Mouse (Mus musculus): ENCODE results near the gene Mfsd4b3. TPM values are rescaled to one million over a fixed set of nuclear protein-coding genes. Genes with fewer than 3 reads are reported as not detected.

Gene Mfsd4b3
- total and polyA plus RNA-seq, 3 experiments = not detected

DNA sequence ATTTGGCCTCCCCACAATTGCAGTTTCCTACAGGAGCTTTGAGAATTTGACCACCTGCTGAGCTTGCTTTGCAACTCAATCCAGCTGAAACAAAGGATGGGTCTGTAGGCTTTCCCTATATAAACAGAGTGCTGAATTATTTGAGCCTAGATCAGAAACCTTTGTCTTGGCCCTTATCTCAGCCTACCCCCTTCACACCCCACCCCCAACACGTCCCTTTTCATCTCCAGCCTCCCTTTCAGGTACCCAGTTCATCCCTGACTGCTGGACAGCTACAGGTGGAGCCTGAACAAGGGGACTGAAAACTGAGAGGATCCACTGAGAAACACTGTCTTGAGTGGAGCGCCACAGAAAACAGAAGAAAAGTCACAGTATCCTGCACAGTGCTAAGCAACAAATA, 15.8 kb upstream of the Mfsd4b3 start:
- Histone ChIP-seq H3K27ac (ENCODE audit: insufficient read depth, low read depth) (no peak overlapping the region), H3K4me2 (ENCODE audit: insufficient read depth, low read depth, poor library complexity, severe bottlenecking) (no peak overlapping the region)
- no peak for TF ChIP-seq ELF1 (IDR thresholded peaks at IDR 0.05; ENCODE audit: low read depth, low read length)
- no peak for TF ChIP-seq IRF4 (IDR thresholded peaks at IDR 0.05; ENCODE audit: low read depth, low read length)
- TF ChIP-seq MYC (IDR thresholded peaks at IDR 0.05; ENCODE audit: low read depth, low read length) = no peak
- TF ChIP-seq CHD2 (IDR thresholded peaks at IDR 0.05; ENCODE audit: low read length) = no peak
- TF ChIP-seq RAD21 (IDR thresholded peaks at IDR 0.05; ENCODE audit: low read depth, low read length) = no peak
- no peak for TF ChIP-seq RCOR1 (conservative IDR thresholded peaks at IDR 0.05; ENCODE audit: low read depth, low read length)
- TF ChIP-seq SMC3 (IDR thresholded peaks at IDR 0.05; ENCODE audit: low read depth, low read length) = no peak
- TF ChIP-seq MAZ (IDR thresholded peaks at IDR 0.05; ENCODE audit: low read depth, low read length) = no peak
- no peak for TF ChIP-seq E2F4 (IDR thresholded peaks at IDR 0.05; ENCODE audit: insufficient replicate concordance, low read depth, low read length)
- TF ChIP-seq ZNF384 (IDR thresholded peaks at IDR 0.05; ENCODE audit: low read depth, low read length) = no peak

DNA sequence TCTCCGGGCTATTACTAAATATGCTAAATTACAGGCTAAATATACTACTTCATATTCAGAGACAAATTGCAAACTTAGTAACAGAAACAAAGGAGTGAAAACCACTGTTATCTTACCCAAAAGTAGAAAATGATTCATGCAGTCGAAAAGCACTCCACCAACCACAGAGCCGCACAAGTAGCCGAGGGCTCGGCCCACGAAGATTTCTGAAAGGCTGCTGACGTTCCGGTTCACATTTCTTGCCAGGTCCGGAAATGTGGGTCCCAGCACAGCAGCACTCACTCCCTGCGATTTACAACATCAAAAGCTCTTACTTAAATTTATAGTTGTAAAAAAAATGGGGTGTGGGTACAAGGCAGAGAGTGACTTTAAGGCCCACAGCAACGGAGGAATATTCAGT, 15.0 kb upstream of the Mfsd4b3 start:
- no peak overlapping the region for H3K4me2 ChIP-seq (ENCODE audit: insufficient read depth, low read depth, poor library complexity, severe bottlenecking)
- no peak overlapping the region for H3K9ac ChIP-seq (ENCODE audit: insufficient read depth, low read depth)
- peaks cover 6% of the 10 kb centered on the region for H3K9me3 ChIP-seq (replicated peaks; ENCODE audit: low read length)
- H3K27me3 ChIP-seq (replicated peaks) = no peaks in the 10 kb centered on the region
- dilution Hi-C loops (cut with MboI; ENCODE audit: extremely low pct_ligation_motif_present, extremely low pct_unique_long_range_greater_than_20kb, low sequenced_read_pairs) = no loop called here
- H3K4me3 ChIP-seq (replicated peaks in 1 of 3; ENCODE audit: low read depth in 2 of 3, low read length in 2 of 3, poor library complexity in 1 of 3) = no peak overlapping the region
- TF ChIP-seq EP300 (IDR thresholded peaks at IDR 0.05; ENCODE audit: low read length) = no peak
- no peak for TF ChIP-seq RAD21 (IDR thresholded peaks at IDR 0.05; ENCODE audit: low read depth, low read length)
- no peak for TF ChIP-seq NELFE (IDR thresholded peaks at IDR 0.05; ENCODE audit: low read depth, low read length)
- no peak for TF ChIP-seq KAT2A (IDR thresholded peaks at IDR 0.05; ENCODE audit: insufficient replicate concordance, low read length)
- TF ChIP-seq ZMIZ1 (IDR thresholded peaks at IDR 0.05; ENCODE audit: low read depth, low read length) = no peak
- TF ChIP-seq MAFK (IDR thresholded peaks at IDR 0.05; ENCODE audit: insufficient replicate concordance, low read length) = no peak
- no peak for TF ChIP-seq MYC (IDR thresholded peaks at IDR 0.05; ENCODE audit: low read depth, low read length)
- no peak for TF ChIP-seq CTCF (conservative IDR thresholded peaks at IDR 0.05 in 1 of 2, IDR thresholded peaks at IDR 0.05 in 1 of 2; ENCODE audit: low read depth in 2 of 2, low read length in 2 of 2)
- TF ChIP-seq NRF1 (IDR thresholded peaks at IDR 0.05; ENCODE audit: low read depth, low read length) = no peak
- no peak for TF ChIP-seq USF2 (conservative IDR thresholded peaks at IDR 0.05; ENCODE audit: low read depth, low read length)
- TF ChIP-seq E2F4 (IDR thresholded peaks at IDR 0.05; ENCODE audit: insufficient replicate concordance, low read depth, low read length) = no peak
- no peak for TF ChIP-seq CHD1 (IDR thresholded peaks at IDR 0.05; ENCODE audit: low read depth, low read length)
- TF ChIP-seq SMC3 (IDR thresholded peaks at IDR 0.05; ENCODE audit: low read depth, low read length) = no peak
- TF ChIP-seq GABPA (IDR thresholded peaks at IDR 0.05; ENCODE audit: insufficient replicate concordance, low read depth, low read length) = no peak
- TF ChIP-seq ZC3H11A (IDR thresholded peaks at IDR 0.05; ENCODE audit: low read depth, low read length) = no peak
- no peak for TF ChIP-seq POLR2AphosphoS2 (IDR thresholded peaks at IDR 0.05; ENCODE audit: low read depth, low read length)
- no peak for TF ChIP-seq RCOR1 (conservative IDR thresholded peaks at IDR 0.05; ENCODE audit: low read depth, low read length)
- TF ChIP-seq PAX5 (IDR thresholded peaks at IDR 0.05; ENCODE audit: low read length) = no peak
- no peak for TF ChIP-seq BHLHE40 (IDR thresholded peaks at IDR 0.05; ENCODE audit: low read depth, low read length)
- no peaks in the 10 kb centered on the region for H3K79me2 ChIP-seq (replicated peaks; ENCODE audit: control insufficient read depth, extremely low read depth, insufficient read depth, poor library complexity, severe bottlenecking)
- DNase-seq (ENCODE audit: extremely low read depth) = no peak
- no peaks in the 10 kb centered on the region for H3K4me1 ChIP-seq (ENCODE audit: control insufficient read depth in 1 of 2, insufficient read depth in 2 of 2)
- H3K27ac ChIP-seq (ENCODE audit: insufficient read depth, low read depth) = no peak overlapping the region
- in situ Hi-C loops (cut with MboI; ENCODE audit: low pct_ligation_motif_present, low pct_unique_long_range_greater_than_20kb, low sequenced_read_pairs) = no loop called here
- H3K36me3 ChIP-seq (replicated peaks in 1 of 2; ENCODE audit: control insufficient read depth in 1 of 2, insufficient read depth in 1 of 2, low read length in 1 of 2) = no peaks in the 10 kb centered on the region

More for the DNA sequence above, 15.8 kb upstream of the Mfsd4b3 start:
- H3K27me3 ChIP-seq (replicated peaks) = no peaks in the 10 kb centered on the region
- H3K4me1 ChIP-seq (ENCODE audit: control insufficient read depth in 1 of 2, insufficient read depth in 2 of 2) = no peaks in the 10 kb centered on the region
- in situ Hi-C loops (cut with MboI; ENCODE audit: low pct_ligation_motif_present, low pct_unique_long_range_greater_than_20kb, low sequenced_read_pairs) = no loop called here
- no peak overlapping the region for H3K9ac ChIP-seq (ENCODE audit: insufficient read depth, low read depth)
- no peak overlapping the region for H3K4me3 ChIP-seq (replicated peaks in 1 of 3; ENCODE audit: low read depth in 2 of 3, low read length in 2 of 3, poor library complexity in 1 of 3)
- DNase-seq (ENCODE audit: extremely low read depth) = no peak
- H3K36me3 ChIP-seq (replicated peaks in 1 of 2; ENCODE audit: control insufficient read depth in 1 of 2, insufficient read depth in 1 of 2, low read length in 1 of 2) = no peaks in the 10 kb centered on the region
- dilution Hi-C loops (cut with MboI; ENCODE audit: extremely low pct_ligation_motif_present, extremely low pct_unique_long_range_greater_than_20kb, low sequenced_read_pairs) = no loop called here
- H3K9me3 ChIP-seq (replicated peaks; ENCODE audit: low read length) = peaks cover 6% of the 10 kb centered on the region
- no peaks in the 10 kb centered on the region for H3K79me2 ChIP-seq (replicated peaks; ENCODE audit: control insufficient read depth, extremely low read depth, insufficient read depth, poor library complexity, severe bottlenecking)

Data from CH12.LX (cell line).